Mouse (Mus musculus): ENCODE data around the gene Cldn14. TPM values are rescaled to one million over a fixed set of nuclear protein-coding genes. Genes with fewer than 3 reads are reported as not detected.

Cldn14 gene
- polyA plus RNA-seq, 1 experiment from 2014 or later = 0.21 TPM

Other genes with a start within 250 kb of the Cldn14 start
- 33.1 and 33.8 TPM in 2 replicates for gene Morc3, start 176.7 kb downstream of the Cldn14 start, polyA plus RNA-seq (2015; fragmentation: Nextera tagmentation; extraction: Ambion mirVana)
- 74.8 and 78.9 TPM in 2 replicates for gene Chaf1b, start 124.9 kb downstream of the Cldn14 start, polyA plus RNA-seq (2015; fragmentation: Nextera tagmentation; extraction: Ambion mirVana)
- gene Sim2, start 76.1 kb upstream of the Cldn14 start, polyA plus RNA-seq (2015; fragmentation: Nextera tagmentation; extraction: Ambion mirVana) = 2.1 and 2.5 TPM in 2 replicates

Data from kidney, embryonic 15.5 days (tissue).